Mouse (Mus musculus): ENCODE measurements around the gene Gm3646.

The Gm3646 gene
- long read RNA-seq, experiment 1, result 0 reads
- long read RNA-seq, experiment 2, result 0 reads

- intact Hi-C loops (cut with DNase I), result no loop called here
Observed at GRCm38 (mm10) chr1:39805243-39805979, at the start of gene Gm3646. TSS of gene Gm3646 (minus strand) at chr1:39805332.

- intact Hi-C loops (cut with DNase I), result no loop called here
Observed at GRCm38 (mm10) chr1:39847066-39847465, 41.9 kb upstream of the Gm3646 start.

- intact Hi-C loops (cut with DNase I), result no loop called here
Observed at GRCm38 (mm10) chr1:39846031-39846550, 41.0 kb upstream of the Gm3646 start.

GRCm38 (mm10) chr1:39843328-39843727 is 38.2 kb upstream of the Gm3646 start:
- intact Hi-C loops (cut with DNase I), result no loop called here

- intact Hi-C loops (cut with DNase I), result no loop called here
Observed at GRCm38 (mm10) chr1:39842218-39843007, 37.3 kb upstream of the Gm3646 start.

- intact Hi-C loops (cut with DNase I), result no loop called here
Observed at GRCm38 (mm10) chr1:39840856-39841255, 35.7 kb upstream of the Gm3646 start.

GRCm38 (mm10) chr1:39839838-39840237 is 34.7 kb upstream of the Gm3646 start:
- intact Hi-C loops (cut with DNase I), result no loop called here

- intact Hi-C loops (cut with DNase I), result no loop called here
Observed at GRCm38 (mm10) chr1:39839217-39839616, 34.1 kb upstream of the Gm3646 start.

- intact Hi-C loops (cut with DNase I), result no loop called here
Observed at GRCm38 (mm10) chr1:39838487-39839169, 33.5 kb upstream of the Gm3646 start.

GRCm38 (mm10) chr1:39831594-39832039 is 26.5 kb upstream of the Gm3646 start:
- intact Hi-C loops (cut with DNase I), result no loop called here

GRCm38 (mm10) chr1:39830786-39831593 is 25.9 kb upstream of the Gm3646 start:
- intact Hi-C loops (cut with DNase I), result no loop called here

GRCm38 (mm10) chr1:39824902-39825301 is 19.8 kb upstream of the Gm3646 start:
- intact Hi-C loops (cut with DNase I), result no loop called here

- intact Hi-C loops (cut with DNase I), result no loop called here
Observed at GRCm38 (mm10) chr1:39824240-39824639, 19.1 kb upstream of the Gm3646 start.

GRCm38 (mm10) chr1:39819596-39819995 is 14.5 kb upstream of the Gm3646 start:
- intact Hi-C loops (cut with DNase I), result no loop called here

- intact Hi-C loops (cut with DNase I), result no loop called here
Observed at GRCm38 (mm10) chr1:39815766-39816165, 10.6 kb upstream of the Gm3646 start.

- intact Hi-C loops (cut with DNase I), result no loop called here
Observed at GRCm38 (mm10) chr1:39813067-39813466, 7.9 kb upstream of the Gm3646 start.

- intact Hi-C loops (cut with DNase I), result no loop called here
Observed at GRCm38 (mm10) chr1:39804789-39805188, 343 bp downstream of the Gm3646 start.

GRCm38 (mm10) chr1:39802946-39803345 is 2.2 kb downstream of the Gm3646 start:
- intact Hi-C loops (cut with DNase I), result no loop called here

GRCm38 (mm10) chr1:39797496-39797895 is 7.6 kb downstream of the Gm3646 start:
- intact Hi-C loops (cut with DNase I), result no loop called here

- intact Hi-C loops (cut with DNase I), result no loop called here
Observed at GRCm38 (mm10) chr1:39796765-39797164, 8.4 kb downstream of the Gm3646 start.

GRCm38 (mm10) chr1:39784632-39785031 is 20.5 kb downstream of the Gm3646 start:
- intact Hi-C loops (cut with DNase I), result no loop called here
